In genomic region chr17:30775096-30775495, GRCm38 (mm10) we compare ENCODE assay signal across 22 mouse cellular contexts.
DNase-seq lines count a peak whose midpoint lies in the region; ATAC-seq and TF ChIP-seq lines count a peak whose summit lies in the region.
"Had no signal": no experiment of that assay in that cellular context is flagged by ENCODE, and none has a peak within 500 bp of the region (broad histone marks: within the 10 kb centered on the region; RNA-seq: fewer than 3 reads in every experiment).

No protein-coding gene starts in this region.

- no peak for ATAC-seq in limb, embryonic 14.5 days (ENCODE audit: low FRiP score, low read depth)
- ATAC-seq in megakaryocyte progenitor cell, adult 5-6 weeks (replicated peaks; ENCODE audit: poor library complexity), result no peak
- ATAC-seq: CD4-positive, CD25-positive, alpha-beta regulatory T cell, adult 4 months; forebrain, embryonic 16.5 days; intestine, embryonic 15.5 days had no signal

- no peak for TF ChIP-seq POLR2A in limb, embryonic 14.5 days (IDR thresholded peaks at IDR 0.05; ENCODE audit: borderline replicate concordance, extremely low read depth, insufficient read depth, insufficient read length)

- intact Hi-C loops in heart, postnatal 10 days (cut with DNase I), result no loop called here

- H3K27me3 ChIP-seq in limb, embryonic 14.5 days (ENCODE audit: control insufficient read depth, insufficient read depth, low read length), result no peaks in the 10 kb centered on the region
- H3K27me3 ChIP-seq: embryonic facial prominence, embryonic 12.5 days; heart, embryonic 15.5 days; intestine, embryonic 15.5 days had no signal

- peaks cover 4% of the 10 kb centered on the region for H3K4me1 ChIP-seq in limb, embryonic 14.5 days (ENCODE audit: control insufficient read depth, insufficient read depth, low read length)
- H3K4me1 ChIP-seq: heart, embryonic 15.5 days; intestine, embryonic 15.5 days had no signal

- H3K4me3 ChIP-seq in limb, embryonic 14.5 days (replicated peaks; ENCODE audit: low read length), result no peak overlapping the region
- H3K4me3 ChIP-seq: embryonic facial prominence, embryonic 12.5 days; gastrocnemius, adult 2 months; heart, embryonic 15.5 days; hindbrain, embryonic 10.5 days; intestine, embryonic 15.5 days had no signal

- no peaks in the 10 kb centered on the region for H3K9me3 ChIP-seq in limb, embryonic 14.5 days (ENCODE audit: control insufficient read depth, low read length)
- H3K9me3 ChIP-seq: embryonic facial prominence, embryonic 12.5 days; heart, embryonic 15.5 days; intestine, embryonic 15.5 days had no signal

- H3K9ac ChIP-seq in limb, embryonic 14.5 days (ENCODE audit: low read depth, low read length, severe bottlenecking), result no peak overlapping the region
- H3K9ac ChIP-seq: embryonic facial prominence, embryonic 12.5 days; heart, embryonic 15.5 days; hindbrain, embryonic 14.5 days; intestine, embryonic 15.5 days had no signal

- DNase-seq in heart, adult 11 months, result peak; percentile 79
- DNase-seq in heart, postnatal 10 days, result no peak
- DNase-seq in 3T3-L1 (ENCODE audit: low read depth, low spot score), result peak; percentile 59
- DNase-seq in forelimb bud, embryonic 11.5 days (ENCODE audit: low read depth, low spot score), result peak; percentile 63
- DNase-seq in limb, embryonic 14.5 days (ENCODE audit: low spot score), result peak; percentile 16
- DNase-seq in left cerebral cortex, adult 9 months (ENCODE audit: low spot score in 2 of 2), result no peak
- DNase-seq: adrenal gland, adult 8-10 months; adrenal gland, postnatal 36 days; B cell, adult 2 months; cerebellum, adult 2 months; cerebellum, postnatal 10 days; gastrocnemius, adult 2 months; gastrocnemius, postnatal 25 days had no signal

- H3K4me2 ChIP-seq in limb, embryonic 14.5 days (replicated peaks; ENCODE audit: low read depth, low read length, severe bottlenecking), result no peak overlapping the region
- H3K4me2 ChIP-seq: embryonic facial prominence, embryonic 12.5 days; heart, embryonic 11.5 days; heart, embryonic 15.5 days; hindbrain, embryonic 14.5 days; intestine, embryonic 15.5 days had no signal

- no peaks in the 10 kb centered on the region for H3K36me3 ChIP-seq in limb, embryonic 14.5 days (ENCODE audit: control insufficient read depth, insufficient read depth, low read length)
- H3K36me3 ChIP-seq: embryonic facial prominence, embryonic 12.5 days; heart, embryonic 15.5 days; hindbrain, embryonic 10.5 days; intestine, embryonic 15.5 days had no signal

- 21% methylated on average over 5 of the region's 5 CpGs for WGBS in limb, embryonic 14.5 days

- no peak overlapping the region for H3K27ac ChIP-seq in limb, embryonic 14.5 days (replicated peaks; ENCODE audit: low read depth, low read length)
- H3K27ac ChIP-seq: embryonic facial prominence, embryonic 12.5 days; gastrocnemius, adult 2 months; heart, embryonic 15.5 days; hindbrain, embryonic 14.5 days; intestine, embryonic 15.5 days had no signal

Comparison
In these comparisons a context has a peak if more than half of its experiments do, and no peak if none do; other contexts are left out.
1. DNase-seq: peak in heart, adult 11 months (single experiment), 3T3-L1 (single experiment), forelimb bud, embryonic 11.5 days (single experiment) and limb, embryonic 14.5 days (single experiment); none in heart, postnatal 10 days (0 of 2) and left cerebral cortex, adult 9 months (0 of 2).